Mouse (Mus musculus): ENCODE measurements at regions not wholly inside any gene's neighbourhood (a gene's known extent, or its start where the extent isn't known, plus 50 kb on each side); places are given as distances from the start of the nearest gene placed in this dataset.
A peak's percentile ranks its signal among the peaks of the same experiment; 100 is the strongest.
"Not testable (repeated sequence)": the region's sequence is repeated elsewhere in the genome, so short reads cannot be mapped to it uniquely, and the experiment has no call there.

GRCm38 (mm10) chr15:93027185-93027584, 247.8 kb downstream of the Gxylt1 start:
- Histone ChIP-seq H3K27me3 (ENCODE audit: control insufficient read depth, insufficient read depth, low read length) (no peaks in the 10 kb centered on the region), H3K4me3 (ENCODE audit: control insufficient read depth in 1 of 2, insufficient read depth in 1 of 2, low read depth in 1 of 2, low read length in 2 of 2) (no peak overlapping the region), H3K9ac (ENCODE audit: low read length) (no peak overlapping the region), H3K36me3 (ENCODE audit: control insufficient read depth, insufficient read depth, low read length) (no peaks in the 10 kb centered on the region), H3K4me2 (ENCODE audit: low read length) (no peak overlapping the region), H3K9me3 (ENCODE audit: control insufficient read depth, low read length) (no peaks in the 10 kb centered on the region), H3K4me1 (ENCODE audit: control insufficient read depth in 2 of 2, insufficient read depth in 2 of 2, low read length in 2 of 2) (peaks cover 7 to 17% of the 10 kb centered on the region in 2 experiments), H3K27ac (replicated peaks in 1 of 2; ENCODE audit: control insufficient read depth in 1 of 2, insufficient read depth in 1 of 2, low read depth in 2 of 2, low read length in 2 of 2) (no peak overlapping the region)
- WGBS: 45% methylated on average over 6 of the region's 6 CpGs
- ATAC-seq (ENCODE audit: insufficient number of reproducible peaks, insufficient read depth, low FRiP score, low read depth): no peak

DNA sequence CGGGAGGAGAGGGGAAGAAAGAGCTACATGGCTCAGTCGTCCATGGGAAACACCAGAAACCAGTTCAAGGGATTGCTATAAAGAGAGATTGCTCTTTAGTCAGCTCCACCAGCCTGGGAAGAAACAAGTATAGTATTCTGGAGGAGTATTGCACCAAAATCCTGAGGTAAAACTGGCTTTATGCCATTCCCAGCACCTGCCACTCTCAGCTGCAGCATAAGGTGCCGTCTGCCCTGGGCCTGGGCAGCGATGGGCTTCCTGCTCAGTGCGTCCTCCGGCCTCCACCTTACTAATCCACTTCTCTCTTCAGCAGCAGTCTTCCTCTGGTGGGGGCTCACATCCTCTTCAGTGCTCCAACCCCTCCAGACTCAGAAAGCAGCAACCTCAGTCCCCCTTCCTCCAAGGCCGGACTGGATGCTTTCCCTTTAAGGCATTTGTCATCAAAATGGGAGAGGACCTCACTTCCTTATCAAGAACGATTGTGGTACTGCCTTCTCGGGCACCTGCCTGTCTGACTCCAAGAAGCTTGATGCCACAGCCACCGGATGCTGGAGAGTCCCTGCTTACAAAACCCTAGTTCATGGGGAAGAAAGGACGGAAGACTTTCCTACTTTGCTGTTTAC, 248.4 kb downstream of the Gxylt1 start:
- Histone ChIP-seq H3K36me3 (ENCODE audit: control insufficient read depth, insufficient read depth, low read length) (no peaks in the 10 kb centered on the region), H3K27ac (replicated peaks in 1 of 2; ENCODE audit: control insufficient read depth in 1 of 2, insufficient read depth in 1 of 2, low read depth in 2 of 2, low read length in 2 of 2) (no peak overlapping the region), H3K4me2 (ENCODE audit: low read length) (peak overlapping the region; percentile 21; the same call in 1 of the 2 replicates), H3K4me3 (ENCODE audit: control insufficient read depth in 1 of 2, insufficient read depth in 1 of 2, low read depth in 1 of 2, low read length in 2 of 2) (no peak overlapping the region), H3K27me3 (ENCODE audit: control insufficient read depth, insufficient read depth, low read length) (no peaks in the 10 kb centered on the region), H3K9ac (ENCODE audit: low read length) (no peak overlapping the region), H3K4me1 (ENCODE audit: control insufficient read depth in 2 of 2, insufficient read depth in 2 of 2, low read length in 2 of 2) (peaks cover 7 to 17% of the 10 kb centered on the region in 2 experiments), H3K9me3 (ENCODE audit: control insufficient read depth, low read length) (no peaks in the 10 kb centered on the region)
- 39% methylated on average over 11 of the region's 11 CpGs for WGBS
- no peak for ATAC-seq (ENCODE audit: insufficient number of reproducible peaks, insufficient read depth, low FRiP score, low read depth)

GRCm38 (mm10) chr15:93025791-93026190, 249.2 kb downstream of the Gxylt1 start:
- WGBS: 29% methylated on average over 9 of the region's 9 CpGs
- H3K36me3 ChIP-seq (ENCODE audit: control insufficient read depth, insufficient read depth, low read length): no peaks in the 10 kb centered on the region
- H3K27ac ChIP-seq (replicated peaks in 1 of 2; ENCODE audit: control insufficient read depth in 1 of 2, insufficient read depth in 1 of 2, low read depth in 2 of 2, low read length in 2 of 2): no peak overlapping the region
- no peak overlapping the region for H3K4me2 ChIP-seq (ENCODE audit: low read length)
- no peak overlapping the region for H3K4me3 ChIP-seq (ENCODE audit: control insufficient read depth in 1 of 2, insufficient read depth in 1 of 2, low read depth in 1 of 2, low read length in 2 of 2)
- no peak for ATAC-seq (ENCODE audit: insufficient number of reproducible peaks, insufficient read depth, low FRiP score, low read depth)
- H3K27me3 ChIP-seq (ENCODE audit: control insufficient read depth, insufficient read depth, low read length): no peaks in the 10 kb centered on the region
- H3K9ac ChIP-seq (ENCODE audit: low read length): no peak overlapping the region
- H3K9me3 ChIP-seq (ENCODE audit: control insufficient read depth, low read length): no peaks in the 10 kb centered on the region
- H3K4me1 ChIP-seq (ENCODE audit: control insufficient read depth in 2 of 2, insufficient read depth in 2 of 2, low read length in 2 of 2): peaks cover 7 to 17% of the 10 kb centered on the region in 2 experiments

GRCm38 (mm10) chr15:93024171-93024570, 250.8 kb downstream of the Gxylt1 start:
- 15% methylated on average over 6 of the region's 6 CpGs for WGBS
- Histone ChIP-seq H3K9ac (ENCODE audit: low read length) (no peak overlapping the region), H3K4me3 (ENCODE audit: control insufficient read depth in 1 of 2, insufficient read depth in 1 of 2, low read depth in 1 of 2, low read length in 2 of 2) (no peak overlapping the region), H3K4me2 (ENCODE audit: low read length) (no peak overlapping the region), H3K36me3 (ENCODE audit: control insufficient read depth, insufficient read depth, low read length) (no peaks in the 10 kb centered on the region), H3K4me1 (ENCODE audit: control insufficient read depth in 2 of 2, insufficient read depth in 2 of 2, low read length in 2 of 2) (peaks cover 7 to 17% of the 10 kb centered on the region in 2 experiments), H3K27me3 (ENCODE audit: control insufficient read depth, insufficient read depth, low read length) (no peaks in the 10 kb centered on the region), H3K27ac (replicated peaks in 1 of 2; ENCODE audit: control insufficient read depth in 1 of 2, insufficient read depth in 1 of 2, low read depth in 2 of 2, low read length in 2 of 2) (no peak overlapping the region), H3K9me3 (ENCODE audit: control insufficient read depth, low read length) (no peaks in the 10 kb centered on the region)
- no peak for ATAC-seq (ENCODE audit: insufficient number of reproducible peaks, insufficient read depth, low FRiP score, low read depth)

DNA sequence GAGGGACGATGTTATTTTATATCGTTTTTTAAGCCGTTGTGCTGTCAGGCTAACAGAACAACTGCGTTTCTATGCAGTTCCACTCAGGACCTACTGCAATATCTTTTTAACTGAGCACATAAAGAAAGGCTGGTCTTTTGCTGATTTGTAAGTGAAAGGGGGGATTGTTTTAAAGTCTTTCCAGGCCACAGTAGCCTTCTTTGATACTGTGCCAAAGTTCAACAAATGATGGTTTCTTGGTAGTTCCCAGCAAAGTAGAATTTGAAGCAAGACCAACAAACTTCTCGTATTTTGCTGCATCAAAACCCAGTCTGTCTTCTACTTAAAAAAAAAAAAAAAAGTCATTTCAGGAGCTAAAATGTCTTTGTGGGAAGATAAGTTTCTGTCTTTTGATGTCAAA, 263.8 kb downstream of the Gxylt1 start:
- Histone ChIP-seq H3K4me2 (ENCODE audit: low read length) (no peak overlapping the region), H3K27ac (replicated peaks in 1 of 2; ENCODE audit: control insufficient read depth in 1 of 2, insufficient read depth in 1 of 2, low read depth in 2 of 2, low read length in 2 of 2) (no peak overlapping the region), H3K9ac (ENCODE audit: low read length) (no peak overlapping the region), H3K4me3 (ENCODE audit: control insufficient read depth in 1 of 2, insufficient read depth in 1 of 2, low read depth in 1 of 2, low read length in 2 of 2) (no peak overlapping the region), H3K36me3 (ENCODE audit: control insufficient read depth, insufficient read depth, low read length) (no peaks in the 10 kb centered on the region), H3K9me3 (ENCODE audit: control insufficient read depth, low read length) (no peaks in the 10 kb centered on the region), H3K4me1 (ENCODE audit: control insufficient read depth in 2 of 2, insufficient read depth in 2 of 2, low read length in 2 of 2) (peaks cover 2 to 3% of the 10 kb centered on the region in 2 experiments; a peak in 3 of 4 replicates), H3K27me3 (ENCODE audit: control insufficient read depth, insufficient read depth, low read length) (no peaks in the 10 kb centered on the region)
- WGBS: 84% methylated on average over 5 of the region's 5 CpGs
- ATAC-seq (ENCODE audit: insufficient number of reproducible peaks, insufficient read depth, low FRiP score, low read depth): no peak

DNA sequence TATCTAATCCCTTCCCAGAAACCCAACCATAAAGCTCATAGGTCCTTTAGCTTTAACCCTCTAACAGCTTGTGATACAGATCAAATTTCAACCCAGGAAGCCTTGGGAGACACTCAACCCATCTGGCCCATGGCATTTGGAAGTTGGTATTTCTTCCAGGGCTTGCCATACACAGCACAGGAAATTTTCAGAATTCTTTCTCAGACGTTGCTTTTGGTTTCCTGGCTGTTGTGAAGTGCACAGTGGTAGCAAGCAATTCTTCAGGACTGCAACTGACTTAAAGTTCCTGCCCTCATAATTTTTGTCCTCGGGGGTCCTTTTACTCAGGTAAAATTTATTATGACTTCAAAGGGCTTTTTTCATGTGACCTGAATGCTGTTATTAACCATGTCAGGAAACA, 264.4 kb downstream of the Gxylt1 start:
- no peak for ATAC-seq (ENCODE audit: insufficient number of reproducible peaks, insufficient read depth, low FRiP score, low read depth)
- Histone ChIP-seq H3K9me3 (ENCODE audit: control insufficient read depth, low read length) (no peaks in the 10 kb centered on the region), H3K9ac (ENCODE audit: low read length) (no peak overlapping the region), H3K4me3 (ENCODE audit: control insufficient read depth in 1 of 2, insufficient read depth in 1 of 2, low read depth in 1 of 2, low read length in 2 of 2) (no peak overlapping the region), H3K27ac (replicated peaks in 1 of 2; ENCODE audit: control insufficient read depth in 1 of 2, insufficient read depth in 1 of 2, low read depth in 2 of 2, low read length in 2 of 2) (no peak overlapping the region), H3K4me1 (ENCODE audit: control insufficient read depth in 2 of 2, insufficient read depth in 2 of 2, low read length in 2 of 2) (peaks cover 8% of the 10 kb centered on the region in 2 experiments), H3K4me2 (ENCODE audit: low read length) (no peak overlapping the region), H3K27me3 (ENCODE audit: control insufficient read depth, insufficient read depth, low read length) (no peaks in the 10 kb centered on the region), H3K36me3 (ENCODE audit: control insufficient read depth, insufficient read depth, low read length) (no peaks in the 10 kb centered on the region)
- WGBS: 36% methylated on average over 2 of the region's 2 CpGs

DNA sequence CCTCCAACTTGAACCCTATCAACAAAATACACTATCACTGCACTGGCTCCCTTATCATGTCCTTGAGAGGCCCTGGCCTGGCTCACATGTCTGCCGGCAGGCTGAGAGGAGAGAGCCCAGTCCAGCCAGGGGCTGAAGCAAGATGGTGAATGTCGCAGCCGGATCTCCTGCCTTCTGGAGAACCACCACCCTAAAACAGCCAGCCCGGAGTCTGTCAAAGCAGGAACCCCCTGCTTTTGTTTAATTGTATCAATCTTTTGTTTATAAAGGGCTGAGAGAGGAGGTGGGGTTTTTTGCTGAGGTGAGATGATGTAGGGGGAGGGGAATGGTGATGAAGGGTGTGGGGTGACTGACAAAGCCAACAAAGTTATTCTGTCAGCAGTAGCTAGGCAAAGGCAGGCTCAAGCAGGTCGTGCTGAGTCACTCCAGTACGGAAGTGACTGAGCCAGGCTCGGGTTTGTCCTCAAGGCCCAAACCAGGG, 269.2 kb downstream of the Gxylt1 start:
- H3K9me3 ChIP-seq (ENCODE audit: control insufficient read depth, low read length): no peaks in the 10 kb centered on the region
- H3K4me1 ChIP-seq (ENCODE audit: control insufficient read depth in 2 of 2, insufficient read depth in 2 of 2, low read length in 2 of 2): peaks cover 24 to 30% of the 10 kb centered on the region in 2 experiments

DNA sequence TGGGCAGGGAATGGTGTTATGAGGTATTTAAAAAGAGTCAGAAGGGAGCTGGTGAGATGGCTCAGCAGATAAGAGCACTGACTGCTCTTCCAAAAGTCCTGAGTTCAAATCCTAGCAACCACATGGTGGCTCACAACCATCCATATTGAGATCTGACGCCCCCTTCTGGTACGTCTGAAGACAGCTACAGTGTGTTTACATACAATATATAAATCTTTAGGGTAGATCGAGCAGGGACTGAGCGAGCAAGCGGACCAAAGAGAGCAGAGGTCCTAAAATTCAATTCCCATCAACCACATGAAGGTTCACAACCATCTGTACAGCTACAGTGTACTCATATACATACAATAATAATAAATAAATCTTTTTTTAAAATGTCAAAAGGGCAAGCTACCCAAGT, 269.8 kb downstream of the Gxylt1 start:
- not testable (repeated sequence) for H3K4me3 ChIP-seq (ENCODE audit: control insufficient read depth in 1 of 2, insufficient read depth in 1 of 2, low read depth in 1 of 2, low read length in 2 of 2); H3K9ac ChIP-seq (ENCODE audit: low read length); H3K9me3 ChIP-seq (ENCODE audit: control insufficient read depth, low read length); H3K27me3 ChIP-seq (ENCODE audit: control insufficient read depth, insufficient read depth, low read length); H3K36me3 ChIP-seq (ENCODE audit: control insufficient read depth, insufficient read depth, low read length); ATAC-seq (ENCODE audit: insufficient number of reproducible peaks, insufficient read depth, low FRiP score, low read depth)
- Histone ChIP-seq H3K4me2 (ENCODE audit: low read length) (peak overlapping the region; percentile 46; the same call in 1 of the 2 replicates), H3K27ac (replicated peaks in 1 of 2; ENCODE audit: control insufficient read depth in 1 of 2, insufficient read depth in 1 of 2, low read depth in 2 of 2, low read length in 2 of 2) (peak overlapping the region; percentile 84 to 88; a peak in 3 of 4 replicates), H3K4me1 (ENCODE audit: control insufficient read depth in 2 of 2, insufficient read depth in 2 of 2, low read length in 2 of 2) (peaks cover 23 to 30% of the 10 kb centered on the region in 2 experiments)
- WGBS: 88% methylated on average over 5 of the region's 5 CpGs

More for the DNA sequence above, 269.2 kb downstream of the Gxylt1 start:
- 7% methylated on average over 7 of the region's 7 CpGs for WGBS
- peak; percentile 83 for ATAC-seq (ENCODE audit: insufficient number of reproducible peaks, insufficient read depth, low FRiP score, low read depth)
- H3K27me3 ChIP-seq (ENCODE audit: control insufficient read depth, insufficient read depth, low read length): no peaks in the 10 kb centered on the region
- peak overlapping the region; percentile 46 for H3K4me2 ChIP-seq (ENCODE audit: low read length)
- no peak overlapping the region for H3K9ac ChIP-seq (ENCODE audit: low read length)
- no peak overlapping the region for H3K4me3 ChIP-seq (ENCODE audit: control insufficient read depth in 1 of 2, insufficient read depth in 1 of 2, low read depth in 1 of 2, low read length in 2 of 2)
- no peaks in the 10 kb centered on the region for H3K36me3 ChIP-seq (ENCODE audit: control insufficient read depth, insufficient read depth, low read length)
- H3K27ac ChIP-seq (replicated peaks in 1 of 2; ENCODE audit: control insufficient read depth in 1 of 2, insufficient read depth in 1 of 2, low read depth in 2 of 2, low read length in 2 of 2): peak overlapping the region; percentile 84 to 88
